7 mouse cellular contexts compared by ENCODE assay signal in genomic region chr11:116530187-116531147, GRCm38 (mm10). TPM values are rescaled to one million over a fixed set of nuclear protein-coding genes. Genes with fewer than 3 reads are reported as not detected.
A peak's percentile ranks its signal among the peaks of the same experiment; 100 is the strongest.
DNase-seq lines count a peak whose midpoint lies in the region; ATAC-seq and TF ChIP-seq lines count a peak whose summit lies in the region.

Gene Sphk1 (plus strand): TSS chr11:116530925.

- no peak for ATAC-seq in hematopoietic stem cell, adult 5-6 weeks (replicated peaks in 1 of 2; ENCODE audit: insufficient read depth in 1 of 2, low FRiP score in 2 of 2, low TSS enrichment in 1 of 2, low read depth in 1 of 2, poor library complexity in 2 of 2, severe bottlenecking in 2 of 2)
- no peak for ATAC-seq in liver, embryonic 11.5 days (replicated peaks; ENCODE audit: low FRiP score)
- no peak for ATAC-seq in neural tube, embryonic 11.5 days (ENCODE audit: insufficient read depth, low FRiP score, low TSS enrichment)

- H3K27ac ChIP-seq in liver, embryonic 11.5 days (ENCODE audit: low read depth, low read length): no peak within 1 kb of the TSS
- 0 out of 2 replicates have a peak within 1 kb of the TSS, but pooled peaks have one; percentile 27 for H3K27ac ChIP-seq in neural tube, embryonic 11.5 days (ENCODE audit: low read depth, low read length)

- no peaks in the 10 kb centered on the region for H3K36me3 ChIP-seq in E14TG2a.4 (ENCODE audit: insufficient read depth, low read length)
- no peaks in the 10 kb centered on the region for H3K36me3 ChIP-seq in liver, embryonic 11.5 days (ENCODE audit: control insufficient read depth, insufficient read depth, low read length)
- no peaks in the 10 kb centered on the region; the same call in 1 of the 2 replicates for H3K36me3 ChIP-seq in neural tube, embryonic 11.5 days (ENCODE audit: control insufficient read depth, insufficient read depth, low read length)

- peaks cover 91% of the 10 kb centered on the region for H3K27me3 ChIP-seq in E14TG2a.4 (ENCODE audit: insufficient read depth, low read length)
- peaks cover 42% of the 10 kb centered on the region for H3K27me3 ChIP-seq in liver, embryonic 11.5 days (replicated peaks; ENCODE audit: control insufficient read depth, insufficient read depth, low read length)
- H3K27me3 ChIP-seq in neural tube, embryonic 11.5 days (ENCODE audit: control insufficient read depth, insufficient read depth, low read length): peaks cover 46% of the 10 kb centered on the region

- H3K4me2 ChIP-seq in liver, embryonic 11.5 days: peak within 1 kb of the TSS; percentile 99
- peak within 1 kb of the TSS; percentile 83 for H3K4me2 ChIP-seq in neural tube, embryonic 11.5 days (ENCODE audit: low read depth)

- no peaks in the 10 kb centered on the region for H3K9me3 ChIP-seq in E14TG2a.4 (ENCODE audit: low read length)
- H3K9me3 ChIP-seq in liver, embryonic 11.5 days (ENCODE audit: control insufficient read depth, low read length): no peaks in the 10 kb centered on the region
- no peaks in the 10 kb centered on the region for H3K9me3 ChIP-seq in neural tube, embryonic 11.5 days (ENCODE audit: control insufficient read depth, low read length)

- H3K4me3 ChIP-seq in E14TG2a.4 (replicated peaks; ENCODE audit: low read length): peak within 1 kb of the TSS; percentile 83
- peak within 1 kb of the TSS; percentile 72 for H3K4me3 ChIP-seq in liver, embryonic 11.5 days (ENCODE audit: low read depth, low read length)
- H3K4me3 ChIP-seq in neural tube, embryonic 11.5 days (ENCODE audit: low read depth, low read length): peak within 1 kb of the TSS; percentile 46

- peak; percentile 89 for DNase-seq in Muller cell, postnatal 12 days (ENCODE audit: inconsistent ontology term)
- no peak for DNase-seq in liver, embryonic 11.5 days (ENCODE audit: low spot score)
- peak; percentile 56 for DNase-seq in neural tube, embryonic 11.5 days (ENCODE audit: low spot score)
- no peak for DNase-seq in adrenal gland, postnatal 36 days
- DNase-seq in gastrocnemius, postnatal 4 days (ENCODE audit: low spot score in 2 of 2): no peak

- H3K4me1 ChIP-seq in E14TG2a.4 (replicated peaks; ENCODE audit: low read depth, low read length): peaks cover 55% of the 10 kb centered on the region
- H3K4me1 ChIP-seq in liver, embryonic 11.5 days (replicated peaks; ENCODE audit: control insufficient read depth, insufficient read depth, low read length): peaks cover 34% of the 10 kb centered on the region
- peaks cover 33% of the 10 kb centered on the region for H3K4me1 ChIP-seq in neural tube, embryonic 11.5 days (ENCODE audit: control insufficient read depth, insufficient read depth, low read length)

- TF ChIP-seq CTCF in E14TG2a.4 (conservative IDR thresholded peaks at IDR 0.05; ENCODE audit: low read length): no peak

- WGBS in liver, embryonic 11.5 days: 36% methylated on average over 11 of the region's 11 CpGs
- WGBS in neural tube, embryonic 11.5 days: 26% methylated on average over 11 of the region's 11 CpGs

- H3K9ac ChIP-seq in liver, embryonic 11.5 days (ENCODE audit: low read depth, low read length): peak within 1 kb of the TSS; percentile 0; the same call in 1 of the 2 replicates
- H3K9ac ChIP-seq in neural tube, embryonic 11.5 days (ENCODE audit: low read length): peak within 1 kb of the TSS; percentile 44; the same call in 1 of the 2 replicates

RNA-seq across cellular contexts. Expression of gene Sphk1, which starts in this region (rescaled TPM):
- 3.3 and 19.6 TPM in 2 replicates for total RNA-seq in hematopoietic stem cell, adult 5-6 weeks (2017)
- 39.0 and 44.1 TPM in 2 replicates for polyA plus RNA-seq in liver, embryonic 11.5 days (2014; fragmentation: Nextera tagmentation; extraction: Ambion mirVana)
- polyA plus RNA-seq in neural tube, embryonic 11.5 days (2014; fragmentation: Nextera tagmentation; extraction: Ambion mirVana): 9.9 and 10.9 TPM in 2 replicates
- total RNA-seq in adrenal gland, postnatal 36 days (2021): 1 to 10 TPM; 1.7 to 3.4 TPM
- total RNA-seq in gastrocnemius, postnatal 4 days (2021): 1 to 10 TPM; 4.0 TPM

Comparison
In these comparisons a context has a peak if more than half of its experiments do, and no peak if none do; other contexts are left out.
1. DNase-seq: peak in Muller cell, postnatal 12 days (single experiment) and neural tube, embryonic 11.5 days (single experiment); none in liver, embryonic 11.5 days (single experiment), adrenal gland, postnatal 36 days (0 of 2) and gastrocnemius, postnatal 4 days (0 of 2).
2. Peak in every context shown above with its lines, with median percentiles within 50 percentile points of each other: H3K4me3 ChIP-seq.